Mouse (Mus musculus) hindbrain, embryonic 14.5 days (tissue): ENCODE measurements around the gene Smad1. TPM values are rescaled to one million over a fixed set of nuclear protein-coding genes. Genes with fewer than 3 reads are reported as not detected.

Experiments used
- ATAC-seq: fragments of 200-750 bp; cut with Nextera tagmentation; 2 replicates; pipeline ENCODE4 v1.8.0; 2017; ENCODE audit warnings: moderate number of reproducible peaks, mild to moderate bottlenecking, moderate TSS enrichment, moderate library complexity; ENCODE audit not compliant: low FRiP score
- DNase-seq: peaks from one replicate; pipeline ENCODE4 v3.0.0-alpha.2; 2015; ENCODE audit warnings: low spot score
- H3K27ac ChIP-seq: fragments of 300-500 bp; sonication (generic); 2 replicates; pipeline ENCODE4 v1.5.1; 2014; ENCODE audit warnings: mild to moderate bottlenecking, moderate library complexity
- H3K27me3 ChIP-seq: fragments of 300-500 bp; sonication (generic); 2 replicates; pipeline ENCODE4 v1.6.1; 2014; ENCODE audit warnings: mild to moderate bottlenecking, low read length, mixed read lengths; ENCODE audit not compliant: control insufficient read depth, insufficient read depth
- H3K36me3 ChIP-seq: fragments of 300-500 bp; sonication (generic); replicated peaks from 2 replicates; pipeline ENCODE4 v1.6.1; 2014; ENCODE audit not compliant: control insufficient read depth, insufficient read depth
- H3K4me1 ChIP-seq: fragments of 300-500 bp; sonication (generic); replicated peaks from 2 replicates; pipeline ENCODE4 v1.6.1; 2014; ENCODE audit warnings: antibody characterized with exemption, low read length, mixed read lengths; ENCODE audit not compliant: control insufficient read depth, insufficient read depth
- H3K4me2 ChIP-seq: fragments of 300-500 bp; sonication (generic); replicated peaks from 2 replicates; pipeline ENCODE4 v1.6.1; 2014; ENCODE audit warnings: mild to moderate bottlenecking, moderate library complexity
- H3K4me3 ChIP-seq: fragments of 300-500 bp; sonication (generic); replicated peaks from 2 replicates; pipeline ENCODE4 v1.5.1; 2014; ENCODE audit warnings: mild to moderate bottlenecking, low read length
- H3K9ac ChIP-seq: fragments of 300-500 bp; sonication (generic); 2 replicates; pipeline ENCODE4 v1.6.1; 2014
- H3K9me3 ChIP-seq: fragments of 300-500 bp; sonication (generic); 2 replicates; pipeline ENCODE4 v1.6.1; 2016; ENCODE audit warnings: low read length; ENCODE audit not compliant: control insufficient read depth
- WGBS: fragments of 180-500 bp; shearing (Covaris S2); extraction: QIAGEN DNeasy Blood & Tissue Kit; methylation state at CpG from one replicate; pipeline ENCODE4 v1.1.7; 2014; 5-methylcytosine and 5-hydroxymethylcytosine counted together
- polyA plus RNA-seq: library from polyadenylated mRNA; unstranded; fragments of >200 nt; fragmentation: Nextera tagmentation; extraction: Ambion mirVana; gene quantifications from 2 replicates; pipeline ENCODE4 v1.2.1, GENCODE M21; 2014

Smad1 gene
- polyA plus RNA-seq, 1 experiment from 2014 or later, result 75.5 TPM

GRCm38 (mm10) chr8:79386358-79386757 lies 13.0 kb downstream of the Smad1 start:
- Histone ChIP-seq H3K36me3 (no peaks in the 10 kb centered on the region; the same call in 1 of the 2 replicates), H3K27ac (no peak overlapping the region), H3K9ac (no peak overlapping the region), H3K4me3 (no peak overlapping the region), H3K27me3 (no peaks in the 10 kb centered on the region), H3K4me1 (peaks cover 36% of the 10 kb centered on the region), H3K9me3 (no peaks in the 10 kb centered on the region), H3K4me2 (no peak overlapping the region)
- WGBS, result 78% methylated on average over 6 of the region's 6 CpGs
- DNase-seq, result no peak
- no peak for ATAC-seq

GRCm38 (mm10) chr8:79384276-79385271 lies 14.7 kb downstream of the Smad1 start:
- DNase-seq (no peak), ATAC-seq (no peak)
- Histone ChIP-seq H3K4me2 (0 out of 2 replicates have a peak overlapping the region, but pooled peaks have one; percentile 27), H3K9me3 (no peaks in the 10 kb centered on the region), H3K27ac (no peak overlapping the region), H3K4me1 (peaks cover 40% of the 10 kb centered on the region), H3K27me3 (no peaks in the 10 kb centered on the region), H3K9ac (peak overlapping the region; percentile 41; the same call in 1 of the 2 replicates), H3K4me3 (no peak overlapping the region), H3K36me3 (no peaks in the 10 kb centered on the region; the same call in 1 of the 2 replicates)
- 25% methylated on average over 25 of the region's 25 CpGs for WGBS

- no peaks in the 10 kb centered on the region for H3K9me3 ChIP-seq
Observed at GRCm38 (mm10) chr8:79382857-79383262, 16.5 kb downstream of the Smad1 start.

GRCm38 (mm10) chr8:79381771-79382170 lies 17.5 kb downstream of the Smad1 start:
- 43% methylated on average over 6 of the region's 6 CpGs for WGBS
- H3K9ac ChIP-seq, result no peak overlapping the region
- peaks cover 7% of the 10 kb centered on the region; the same call in 1 of the 2 replicates for H3K36me3 ChIP-seq
- no peaks in the 10 kb centered on the region for H3K27me3 ChIP-seq
- H3K27ac ChIP-seq, result no peak overlapping the region
- peak; percentile 46; the same call in 1 of the 2 replicates for ATAC-seq
- H3K4me2 ChIP-seq, result no peak overlapping the region
- H3K4me1 ChIP-seq, result peaks cover 40% of the 10 kb centered on the region
- no peak overlapping the region for H3K4me3 ChIP-seq
- DNase-seq, result no peak
- H3K9me3 ChIP-seq, result no peaks in the 10 kb centered on the region

More at GRCm38 (mm10) chr8:79382857-79383262, 16.5 kb downstream of the Smad1 start:
- no peak overlapping the region for H3K27ac ChIP-seq
- WGBS, result 17% methylated on average over 8 of the region's 8 CpGs
- H3K36me3 ChIP-seq, result no peaks in the 10 kb centered on the region
- ATAC-seq (no peak), DNase-seq (no peak)
- H3K27me3 ChIP-seq, result no peaks in the 10 kb centered on the region
- H3K9ac ChIP-seq, result no peak overlapping the region
- H3K4me3 ChIP-seq, result no peak overlapping the region
- peaks cover 40% of the 10 kb centered on the region for H3K4me1 ChIP-seq
- no peak overlapping the region for H3K4me2 ChIP-seq

- Histone ChIP-seq H3K27me3 (no peaks in the 10 kb centered on the region), H3K4me2 (no peak overlapping the region), H3K9me3 (no peaks in the 10 kb centered on the region), H3K27ac (no peak overlapping the region), H3K36me3 (peaks cover 7% of the 10 kb centered on the region; the same call in 1 of the 2 replicates), H3K9ac (no peak overlapping the region), H3K4me1 (peaks cover 39% of the 10 kb centered on the region), H3K4me3 (no peak overlapping the region)
- ATAC-seq, result no peak
- DNase-seq, result no peak
- WGBS, result 43% methylated on average over 1 of the region's 1 CpGs
Observed at GRCm38 (mm10) chr8:79380386-79380785, 18.9 kb downstream of the Smad1 start.

GRCm38 (mm10) chr8:79379971-79380370 lies 19.3 kb downstream of the Smad1 start:
- WGBS, result 73% methylated on average over 14 of the region's 14 CpGs

GRCm38 (mm10) chr8:79376648-79377047 lies 22.7 kb downstream of the Smad1 start:
- no peak overlapping the region for H3K27ac ChIP-seq
- no peak for DNase-seq
- H3K4me1 ChIP-seq, result peaks cover 18% of the 10 kb centered on the region; the same call in 1 of the 2 replicates
- 90% methylated on average over 9 of the region's 9 CpGs for WGBS
- H3K4me2 ChIP-seq, result no peak overlapping the region
- no peaks in the 10 kb centered on the region for H3K9me3 ChIP-seq
- H3K9ac ChIP-seq, result no peak overlapping the region
- H3K27me3 ChIP-seq, result no peaks in the 10 kb centered on the region
- H3K4me3 ChIP-seq, result no peak overlapping the region
- peaks cover 12% of the 10 kb centered on the region for H3K36me3 ChIP-seq
- no peak for ATAC-seq

More at GRCm38 (mm10) chr8:79379971-79380370, 19.3 kb downstream of the Smad1 start:
- peaks cover 7% of the 10 kb centered on the region; the same call in 1 of the 2 replicates for H3K36me3 ChIP-seq
- H3K4me2 ChIP-seq, result no peak overlapping the region
- no peak for DNase-seq
- H3K9ac ChIP-seq, result no peak overlapping the region
- no peak for ATAC-seq
- no peaks in the 10 kb centered on the region for H3K27me3 ChIP-seq
- no peak overlapping the region for H3K27ac ChIP-seq
- H3K9me3 ChIP-seq, result no peaks in the 10 kb centered on the region
- no peak overlapping the region for H3K4me3 ChIP-seq
- H3K4me1 ChIP-seq, result peaks cover 39% of the 10 kb centered on the region

- WGBS, result 74% methylated on average over 5 of the region's 5 CpGs
- H3K27me3 ChIP-seq, result no peaks in the 10 kb centered on the region
- H3K27ac ChIP-seq, result no peak overlapping the region
- no peak for DNase-seq
- H3K4me1 ChIP-seq, result peaks cover 14% of the 10 kb centered on the region; the same call in 1 of the 2 replicates
- ATAC-seq, result no peak
- no peak overlapping the region for H3K4me3 ChIP-seq
- H3K4me2 ChIP-seq, result no peak overlapping the region
- no peaks in the 10 kb centered on the region for H3K9me3 ChIP-seq
- H3K9ac ChIP-seq, result no peak overlapping the region
- H3K36me3 ChIP-seq, result peaks cover 21% of the 10 kb centered on the region
Observed at GRCm38 (mm10) chr8:79375775-79376123, 23.6 kb downstream of the Smad1 start.

GRCm38 (mm10) chr8:79375074-79375774 lies 24.1 kb downstream of the Smad1 start:
- Histone ChIP-seq H3K4me1 (peaks cover 14% of the 10 kb centered on the region; the same call in 1 of the 2 replicates), H3K36me3 (peaks cover 26% of the 10 kb centered on the region), H3K27ac (no peak overlapping the region), H3K27me3 (no peaks in the 10 kb centered on the region), H3K9me3 (no peaks in the 10 kb centered on the region), H3K4me3 (no peak overlapping the region), H3K4me2 (no peak overlapping the region), H3K9ac (no peak overlapping the region)
- DNase-seq (no peak), ATAC-seq (no peak)
- WGBS, result 79% methylated on average over 13 of the region's 13 CpGs
